Mouse (Mus musculus): ENCODE measurements around the gene Myog. TPM values are rescaled to one million over a fixed set of nuclear protein-coding genes. Genes with fewer than 3 reads are reported as not detected.

Gene Myog
- polyA plus RNA-seq, 1 experiment from 2014 or later: 0.80 TPM

GRCm38 (mm10) chr1:134291555-134291954 lies 1.8 kb downstream of the Myog start:
- Histone ChIP-seq H3K4me2 (ENCODE audit: low read depth, low read length) (no peak overlapping the region), H3K9ac (replicated peaks; ENCODE audit: low read depth, low read length) (no peak overlapping the region), H3K27me3 (ENCODE audit: control insufficient read depth, insufficient read depth, low read length) (no peaks in the 10 kb centered on the region), H3K4me1 (ENCODE audit: control insufficient read depth, insufficient read depth, low read length) (no peaks in the 10 kb centered on the region), H3K9me3 (ENCODE audit: control insufficient read depth, low read length) (no peaks in the 10 kb centered on the region), H3K4me3 (ENCODE audit: low read depth, low read length) (no peak overlapping the region), H3K27ac (ENCODE audit: low read depth, low read length) (no peak overlapping the region), H3K36me3 (ENCODE audit: control insufficient read depth, insufficient read depth, low read length) (no peaks in the 10 kb centered on the region)
- WGBS: 78% methylated on average over 8 of the region's 8 CpGs
- ATAC-seq (ENCODE audit: low read depth): no peak

- no peaks in the 10 kb centered on the region for H3K27me3 ChIP-seq (ENCODE audit: control insufficient read depth, insufficient read depth, low read length)
- H3K9ac ChIP-seq (replicated peaks; ENCODE audit: low read depth, low read length): no peak overlapping the region
- no peaks in the 10 kb centered on the region for H3K9me3 ChIP-seq (ENCODE audit: control insufficient read depth, low read length)
- no peak for ATAC-seq (ENCODE audit: low read depth)
- no peak overlapping the region for H3K4me3 ChIP-seq (ENCODE audit: low read depth, low read length)
- 24% methylated on average over 5 of the region's 5 CpGs for WGBS
- H3K36me3 ChIP-seq (ENCODE audit: control insufficient read depth, insufficient read depth, low read length): no peaks in the 10 kb centered on the region
- no peak overlapping the region for H3K4me2 ChIP-seq (ENCODE audit: low read depth, low read length)
- no peak overlapping the region for H3K27ac ChIP-seq (ENCODE audit: low read depth, low read length)
- no peaks in the 10 kb centered on the region for H3K4me1 ChIP-seq (ENCODE audit: control insufficient read depth, insufficient read depth, low read length)
These were observed 2.3 kb downstream of the Myog start for GRCm38 (mm10) chr1:134292073-134292472.

GRCm38 (mm10) chr1:134292601-134293000 lies 2.8 kb downstream of the Myog start:
- H3K4me1 ChIP-seq (ENCODE audit: control insufficient read depth, insufficient read depth, low read length): no peaks in the 10 kb centered on the region
- 42% methylated on average over 9 of the region's 9 CpGs for WGBS
- no peak for ATAC-seq (ENCODE audit: low read depth)
- no peaks in the 10 kb centered on the region for H3K27me3 ChIP-seq (ENCODE audit: control insufficient read depth, insufficient read depth, low read length)
- H3K27ac ChIP-seq (ENCODE audit: low read depth, low read length): no peak overlapping the region
- no peak overlapping the region for H3K4me3 ChIP-seq (ENCODE audit: low read depth, low read length)
- H3K36me3 ChIP-seq (ENCODE audit: control insufficient read depth, insufficient read depth, low read length): no peaks in the 10 kb centered on the region
- H3K4me2 ChIP-seq (ENCODE audit: low read depth, low read length): no peak overlapping the region
- no peaks in the 10 kb centered on the region for H3K9me3 ChIP-seq (ENCODE audit: control insufficient read depth, low read length)
- H3K9ac ChIP-seq (replicated peaks; ENCODE audit: low read depth, low read length): no peak overlapping the region

- Histone ChIP-seq H3K27me3 (ENCODE audit: control insufficient read depth, insufficient read depth, low read length) (peaks cover 6% of the 10 kb centered on the region), H3K9ac (replicated peaks; ENCODE audit: low read depth, low read length) (no peak overlapping the region), H3K36me3 (ENCODE audit: control insufficient read depth, insufficient read depth, low read length) (no peaks in the 10 kb centered on the region), H3K9me3 (ENCODE audit: control insufficient read depth, low read length) (no peaks in the 10 kb centered on the region), H3K4me2 (ENCODE audit: low read depth, low read length) (no peak overlapping the region), H3K4me1 (ENCODE audit: control insufficient read depth, insufficient read depth, low read length) (no peaks in the 10 kb centered on the region), H3K27ac (ENCODE audit: low read depth, low read length) (no peak overlapping the region), H3K4me3 (ENCODE audit: low read depth, low read length) (no peak overlapping the region)
- no peak for ATAC-seq (ENCODE audit: low read depth)
- 90% methylated on average over 7 of the region's 7 CpGs for WGBS
These were observed 3.5 kb downstream of the Myog start for GRCm38 (mm10) chr1:134293276-134293675.

- H3K27me3 ChIP-seq (ENCODE audit: control insufficient read depth, insufficient read depth, low read length): peaks cover 7% of the 10 kb centered on the region
- no peak overlapping the region for H3K4me3 ChIP-seq (ENCODE audit: low read depth, low read length)
- peaks cover 6% of the 10 kb centered on the region; the same call in 1 of the 2 replicates for H3K4me1 ChIP-seq (ENCODE audit: control insufficient read depth, insufficient read depth, low read length)
- H3K9ac ChIP-seq (replicated peaks; ENCODE audit: low read depth, low read length): no peak overlapping the region
- H3K4me2 ChIP-seq (ENCODE audit: low read depth, low read length): no peak overlapping the region
- no peaks in the 10 kb centered on the region for H3K9me3 ChIP-seq (ENCODE audit: control insufficient read depth, low read length)
- no peak for ATAC-seq (ENCODE audit: low read depth)
- H3K27ac ChIP-seq (ENCODE audit: low read depth, low read length): no peak overlapping the region
- H3K36me3 ChIP-seq (ENCODE audit: control insufficient read depth, insufficient read depth, low read length): no peaks in the 10 kb centered on the region
- 57% methylated on average over 3 of the region's 3 CpGs for WGBS
These were observed 4.2 kb downstream of the Myog start for GRCm38 (mm10) chr1:134293738-134294604.

- H3K4me3 ChIP-seq (ENCODE audit: low read depth, low read length): no peak overlapping the region
- H3K4me1 ChIP-seq (ENCODE audit: control insufficient read depth, insufficient read depth, low read length): peaks cover 6% of the 10 kb centered on the region; the same call in 1 of the 2 replicates
- H3K27me3 ChIP-seq (ENCODE audit: control insufficient read depth, insufficient read depth, low read length): peaks cover 11% of the 10 kb centered on the region
- 84% methylated on average over 8 of the region's 8 CpGs for WGBS
- H3K4me2 ChIP-seq (ENCODE audit: low read depth, low read length): no peak overlapping the region
- ATAC-seq (ENCODE audit: low read depth): no peak
- H3K9ac ChIP-seq (replicated peaks; ENCODE audit: low read depth, low read length): no peak overlapping the region
- H3K27ac ChIP-seq (ENCODE audit: low read depth, low read length): no peak overlapping the region
- no peaks in the 10 kb centered on the region for H3K9me3 ChIP-seq (ENCODE audit: control insufficient read depth, low read length)
- no peaks in the 10 kb centered on the region for H3K36me3 ChIP-seq (ENCODE audit: control insufficient read depth, insufficient read depth, low read length)
These were observed 7.5 kb downstream of the Myog start for GRCm38 (mm10) chr1:134297265-134297664.

GRCm38 (mm10) chr1:134298636-134299411 lies 9.0 kb downstream of the Myog start:
- Histone ChIP-seq H3K27me3 (ENCODE audit: control insufficient read depth, insufficient read depth, low read length) (peaks cover 11% of the 10 kb centered on the region), H3K36me3 (ENCODE audit: control insufficient read depth, insufficient read depth, low read length) (no peaks in the 10 kb centered on the region), H3K27ac (ENCODE audit: low read depth, low read length) (no peak overlapping the region), H3K4me1 (ENCODE audit: control insufficient read depth, insufficient read depth, low read length) (peaks cover 11% of the 10 kb centered on the region; the same call in 1 of the 2 replicates), H3K4me3 (ENCODE audit: low read depth, low read length) (peak overlapping the region; percentile 29), H3K9ac (replicated peaks; ENCODE audit: low read depth, low read length) (peak overlapping the region; percentile 17), H3K9me3 (ENCODE audit: control insufficient read depth, low read length) (no peaks in the 10 kb centered on the region), H3K4me2 (ENCODE audit: low read depth, low read length) (peak overlapping the region; percentile 75)
- WGBS: 7% methylated on average over 35 of the region's 59 CpGs
- peak; percentile 72; the same call in 1 of the 2 replicates for ATAC-seq (ENCODE audit: low read depth)

- H3K4me1 ChIP-seq (ENCODE audit: control insufficient read depth, insufficient read depth, low read length): peaks cover 11% of the 10 kb centered on the region; the same call in 1 of the 2 replicates
- H3K27me3 ChIP-seq (ENCODE audit: control insufficient read depth, insufficient read depth, low read length): peaks cover 11% of the 10 kb centered on the region
- no peaks in the 10 kb centered on the region for H3K9me3 ChIP-seq (ENCODE audit: control insufficient read depth, low read length)
- peak overlapping the region; percentile 5; the same call in 1 of the 2 replicates for H3K27ac ChIP-seq (ENCODE audit: low read depth, low read length)
- no peak for ATAC-seq (ENCODE audit: low read depth)
- no peak overlapping the region for H3K4me3 ChIP-seq (ENCODE audit: low read depth, low read length)
- H3K9ac ChIP-seq (replicated peaks; ENCODE audit: low read depth, low read length): no peak overlapping the region
- no peaks in the 10 kb centered on the region for H3K36me3 ChIP-seq (ENCODE audit: control insufficient read depth, insufficient read depth, low read length)
- 44% methylated on average over 8 of the region's 8 CpGs for WGBS
- H3K4me2 ChIP-seq (ENCODE audit: low read depth, low read length): no peak overlapping the region
These were observed 12.9 kb downstream of the Myog start for GRCm38 (mm10) chr1:134302568-134303238.
